Mouse (Mus musculus) lung, adult 18-20 months (tissue): ENCODE measurements at regions not wholly inside any gene's neighbourhood (a gene's known extent, or its start where the extent isn't known, plus 50 kb on each side); places are given as distances from the start of the nearest gene placed in this dataset.

ENCODE experiments used
- DNase-seq, 2 experiments: peaks; one replicate each; pipeline ENCODE4 v3.0.0; 2022; ENCODE audit warnings: mixed read lengths in 2 of 2

GRCm38 (mm10) chr5:38616296-38616695, 53.3 kb upstream of the Wdr1 start:
- DNase-seq = peak; percentile 15 to 34
